31 mouse cellular contexts compared by ENCODE assay signal in genomic region chr8:111964351-111964750, GRCm38 (mm10). TPM values are rescaled to one million over a fixed set of nuclear protein-coding genes. Genes with fewer than 3 reads are reported as not detected.
DNase-seq lines count a peak whose midpoint lies in the region; ATAC-seq and TF ChIP-seq lines count a peak whose summit lies in the region.
"Had no signal": no experiment of that assay in that cellular context is flagged by ENCODE, and none has a peak within 500 bp of the region (broad histone marks: within the 10 kb centered on the region; RNA-seq: fewer than 3 reads in every experiment).

No protein-coding gene starts in this region.

- no peak overlapping the region for H3K4me3 ChIP-seq in myocyte
- H3K4me3 ChIP-seq in hindbrain, embryonic 13.5 days: no peak overlapping the region
- H3K4me3 ChIP-seq: forebrain, embryonic 13.5 days; heart, adult 2 months; heart, embryonic 12.5 days; liver, embryonic 12.5 days; megakaryocyte, embryonic 14.5 days; midbrain, embryonic 13.5 days had no signal

- H3K27ac ChIP-seq in hindbrain, embryonic 13.5 days: no peak overlapping the region
- H3K27ac ChIP-seq: forebrain, embryonic 13.5 days; heart, adult 2 months; hindbrain, embryonic 14.5 days; liver, embryonic 12.5 days; midbrain, embryonic 13.5 days; stomach, postnatal 0 days had no signal

- peaks cover 2% of the 10 kb centered on the region; the same call in 1 of the 2 replicates for H3K4me1 ChIP-seq in hindbrain, embryonic 13.5 days (replicated peaks)
- H3K4me1 ChIP-seq: midbrain, embryonic 13.5 days had no signal

- H3K9me3 ChIP-seq in hindbrain, embryonic 13.5 days: no peaks in the 10 kb centered on the region
- H3K9me3 ChIP-seq: forebrain, embryonic 13.5 days; G1E; heart, embryonic 12.5 days; liver, embryonic 12.5 days; megakaryocyte, embryonic 14.5 days; midbrain, embryonic 13.5 days had no signal

- H3K36me3 ChIP-seq in myocyte (ENCODE audit: control insufficient read depth, insufficient read depth): no peaks in the 10 kb centered on the region
- H3K36me3 ChIP-seq in hindbrain, embryonic 13.5 days: peaks cover 20% of the 10 kb centered on the region

- peak overlapping the region; percentile 35 for H3K4me2 ChIP-seq in myocyte (ENCODE audit: low read depth)
- no peak overlapping the region for H3K4me2 ChIP-seq in hindbrain, embryonic 13.5 days
- H3K4me2 ChIP-seq: forebrain, embryonic 13.5 days; heart, embryonic 12.5 days; hindbrain, embryonic 14.5 days; liver, embryonic 12.5 days; midbrain, embryonic 13.5 days had no signal

- no peak for DNase-seq in frontal cortex, postnatal 10 days (ENCODE audit: low spot score in 2 of 2)
- peak; percentile 45 for DNase-seq in CD4-positive helper T cell, adult 2 months (ENCODE audit: low read depth, low spot score)
- peak; percentile 82 for DNase-seq in brain, adult 2 months (ENCODE audit: low read depth, low spot score)
- no peak for DNase-seq in kidney, postnatal 25 days
- DNase-seq in kidney, adult 9 months: no peak
- DNase-seq: adrenal gland, postnatal 14 days; cerebellum, adult 18-20 months; cerebellum, postnatal 10 days; heart, adult 2 months; heart, postnatal 4 days; kidney, postnatal 14 days; left cerebral cortex, postnatal 4 days; liver, postnatal 0 days; right cerebral cortex, postnatal 4 days; thymus, adult 2 months; thymus, postnatal 36 days had no signal

- H3K27me3 ChIP-seq in myocyte (ENCODE audit: control insufficient read depth, insufficient read depth, insufficient read length): no peaks in the 10 kb centered on the region
- H3K27me3 ChIP-seq in hindbrain, embryonic 13.5 days: no peaks in the 10 kb centered on the region
- H3K27me3 ChIP-seq: forebrain, embryonic 13.5 days; heart, embryonic 12.5 days; liver, embryonic 12.5 days; megakaryocyte, embryonic 14.5 days; midbrain, embryonic 13.5 days; Patski had no signal

- ATAC-seq in frontal cortex, adult (ENCODE audit: low TSS enrichment): peak; percentile 68
- no peak for ATAC-seq in hindbrain, embryonic 13.5 days (ENCODE audit: low FRiP score)
- ATAC-seq: CD4-positive, CD25-positive, alpha-beta regulatory T cell, adult 4 months; forebrain, embryonic 13.5 days; intestine, postnatal 0 days; liver, embryonic 12.5 days; liver, postnatal 0 days; lung, postnatal 0 days; midbrain, embryonic 13.5 days; Patski had no signal

- TF ChIP-seq POLR2A in myocyte (IDR thresholded peaks at IDR 0.05; ENCODE audit: insufficient read length, low read depth): no peak

- H3ac ChIP-seq in myocyte (ENCODE audit: control insufficient read depth, insufficient read length): no peak overlapping the region

- no peaks in the 10 kb centered on the region for H3K79me2 ChIP-seq in myocyte (ENCODE audit: control insufficient read depth, insufficient read depth)

- WGBS in hindbrain, embryonic 13.5 days: 71% methylated on average over 5 of the region's 5 CpGs

- H3K9ac ChIP-seq in hindbrain, embryonic 13.5 days: no peak overlapping the region
- H3K9ac ChIP-seq: forebrain, embryonic 13.5 days; heart, embryonic 12.5 days; hindbrain, embryonic 14.5 days; liver, embryonic 12.5 days; liver, postnatal 0 days; midbrain, embryonic 13.5 days had no signal

TF ChIP-seq in myocyte, 11 proteins besides CTCF, POLR2A, EP300 and RAD21:
- TF ChIP-seq SRF (IDR thresholded peaks at IDR 0.05; ENCODE audit: control insufficient read depth, insufficient read length, low read depth): no peak
- no peak for TF ChIP-seq MAX (IDR thresholded peaks at IDR 0.05; ENCODE audit: low read depth)
- no peak for TF ChIP-seq USF1 (IDR thresholded peaks at IDR 0.05; ENCODE audit: low read depth)
- no peak for TF ChIP-seq CEBPB (IDR thresholded peaks at IDR 0.05; ENCODE audit: insufficient read depth, poor library complexity, severe bottlenecking)
- no peak for TF ChIP-seq TCF12 (IDR thresholded peaks at IDR 0.05; ENCODE audit: insufficient read depth, poor library complexity, severe bottlenecking)
- no peak for TF ChIP-seq MYOG (IDR thresholded peaks at IDR 0.05; ENCODE audit: control insufficient read depth in 1 of 3, insufficient read depth in 1 of 3, insufficient read length in 2 of 3, low read depth in 2 of 3)
- TF ChIP-seq POLR2AphosphoS2 (IDR thresholded peaks at IDR 0.05; ENCODE audit: insufficient read length, low read depth): no peak
- no peak for TF ChIP-seq TCF3 (IDR thresholded peaks at IDR 0.05; ENCODE audit: insufficient read length, low read depth)
- no peak for TF ChIP-seq REST (IDR thresholded peaks at IDR 0.05; ENCODE audit: insufficient read depth, insufficient read length)

RNA-seq across cellular contexts. Expression of gene Gabarapl2, which starts 23.8 kb away (rescaled TPM):
- polyA plus RNA-seq in myocyte (2012; fragmentation: generic; extraction: Trizol): 64.5 TPM
- polyA plus RNA-seq in hindbrain, embryonic 13.5 days (2015; fragmentation: Nextera tagmentation; extraction: Ambion mirVana): 472 and 492 TPM in 2 replicates

RNA-seq across cellular contexts. Expression of gene Adat1, which starts 27.8 kb away (rescaled TPM):
- 2.8 TPM for polyA plus RNA-seq in myocyte (2012; fragmentation: generic; extraction: Trizol)
- polyA plus RNA-seq in hindbrain, embryonic 13.5 days (2015; fragmentation: Nextera tagmentation; extraction: Ambion mirVana): 8.1 and 8.5 TPM in 2 replicates

RNA-seq across cellular contexts. Expression of gene Tmem231, which starts 30.7 kb away (rescaled TPM):
- polyA plus RNA-seq in myocyte (2012; fragmentation: generic; extraction: Trizol): 4.5 TPM
- polyA plus RNA-seq in hindbrain, embryonic 13.5 days (2015; fragmentation: Nextera tagmentation; extraction: Ambion mirVana): 16.8 and 17.6 TPM in 2 replicates

RNA-seq across cellular contexts. Expression of gene Kars, which starts 46.8 kb away (rescaled TPM):
- polyA plus RNA-seq in myocyte (2012; fragmentation: generic; extraction: Trizol): 199 TPM
- polyA plus RNA-seq in hindbrain, embryonic 13.5 days (2015; fragmentation: Nextera tagmentation; extraction: Ambion mirVana): 171 and 172 TPM in 2 replicates

RNA-seq across cellular contexts. Expression of gene Terf2ip, which starts 46.8 kb away (rescaled TPM):
- 6.8 TPM for polyA plus RNA-seq in myocyte (2012; fragmentation: generic; extraction: Trizol)
- 56.4 and 58.0 TPM in 2 replicates for polyA plus RNA-seq in hindbrain, embryonic 13.5 days (2015; fragmentation: Nextera tagmentation; extraction: Ambion mirVana)

Comparison
In these comparisons a context has a peak if more than half of its experiments do, and no peak if none do; other contexts are left out.
1. DNase-seq: peak in CD4-positive helper T cell, adult 2 months (single experiment) and brain, adult 2 months (single experiment); none in frontal cortex, postnatal 10 days (0 of 2), kidney, postnatal 25 days (0 of 2) and kidney, adult 9 months (single experiment).